Mouse (Mus musculus): ENCODE measurements around the gene Man1a.

Gene Man1a

GRCm38 (mm10) chr10:53915719-53916118 is 160.7 kb downstream of the Man1a start:
- no peak for DNase-seq (ENCODE audit: low spot score)

GRCm38 (mm10) chr10:53914974-53915609 is 161.3 kb downstream of the Man1a start:
- no peak for DNase-seq (ENCODE audit: low spot score)

GRCm38 (mm10) chr10:53913546-53914312 is 162.7 kb downstream of the Man1a start:
- DNase-seq (ENCODE audit: low spot score): no peak

- no peak for DNase-seq (ENCODE audit: low spot score)
Measured at GRCm38 (mm10) chr10:53889512-53889911, 186.9 kb downstream of the Man1a start.

GRCm38 (mm10) chr10:53888382-53889110 is 187.9 kb downstream of the Man1a start:
- peak; percentile 2 for DNase-seq (ENCODE audit: low spot score)

- DNase-seq (ENCODE audit: low spot score): no peak
Measured at GRCm38 (mm10) chr10:53886475-53886874, 189.9 kb downstream of the Man1a start.

- no peak for DNase-seq (ENCODE audit: low spot score)
Measured at GRCm38 (mm10) chr10:53881310-53881709, 195.1 kb downstream of the Man1a start.

- no peak for DNase-seq (ENCODE audit: low spot score)
Measured at GRCm38 (mm10) chr10:53875896-53876295, 200.5 kb downstream of the Man1a start.

- DNase-seq (ENCODE audit: low spot score): no peak
Measured at GRCm38 (mm10) chr10:53874191-53874590, 202.2 kb downstream of the Man1a start.

GRCm38 (mm10) chr10:53863486-53864357 is 212.7 kb downstream of the Man1a start:
- DNase-seq (ENCODE audit: low spot score): peak; percentile 7

GRCm38 (mm10) chr10:53859879-53860278 is 216.5 kb downstream of the Man1a start:
- DNase-seq (ENCODE audit: low spot score): no peak

GRCm38 (mm10) chr10:53859224-53859623 is 217.2 kb downstream of the Man1a start:
- no peak for DNase-seq (ENCODE audit: low spot score)
